Mouse (Mus musculus): ENCODE data around the gene Arid4a. TPM values are rescaled to one million over a fixed set of nuclear protein-coding genes. Genes with fewer than 3 reads are reported as not detected.

Arid4a gene
- polyA plus RNA-seq (2015; fragmentation: Nextera tagmentation; extraction: Ambion mirVana) = 24.3 and 24.8 TPM in 2 replicates

DNA sequence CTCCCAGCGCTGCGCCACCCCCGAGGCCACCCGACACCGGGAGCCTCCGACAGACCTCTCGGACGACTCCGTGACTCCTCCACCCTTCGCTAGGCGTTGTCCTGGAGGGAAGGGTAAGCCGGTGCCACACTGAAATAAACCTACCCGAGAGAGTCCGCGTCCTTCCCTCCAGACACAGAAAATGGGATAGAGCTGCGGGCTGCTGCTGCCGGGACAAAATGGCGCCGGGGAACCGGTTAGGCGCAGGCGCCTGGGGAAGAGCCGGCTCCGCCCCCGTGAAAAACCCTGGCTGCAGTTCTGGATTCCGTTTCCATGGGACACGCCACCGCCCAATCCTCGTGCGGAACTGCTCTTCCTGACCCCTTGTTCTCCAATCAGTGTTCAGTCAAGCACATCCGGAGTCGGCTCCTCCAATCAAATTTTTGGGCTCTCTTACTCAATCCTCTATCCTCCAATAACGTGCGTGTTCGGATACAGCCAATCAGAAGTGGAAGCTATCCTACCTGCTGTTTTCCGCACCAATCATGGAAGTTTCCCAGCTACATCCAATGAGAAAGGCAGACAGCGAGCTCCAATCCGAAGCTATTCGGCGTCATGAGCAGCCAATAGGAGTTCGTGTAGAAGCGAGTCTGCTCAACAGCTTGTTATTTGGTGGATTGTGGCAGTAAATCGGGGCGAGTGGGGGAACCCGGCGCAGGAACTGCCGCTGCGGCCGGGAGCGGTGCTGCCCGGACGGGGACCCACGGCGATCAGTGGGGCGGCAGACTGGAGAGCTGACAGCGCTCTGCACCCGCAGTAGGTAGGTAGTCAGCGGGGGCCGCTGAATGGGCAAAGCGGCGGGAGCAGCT is at the start of gene Arid4a:
Arid4a (plus strand) TSS at position 628 of the 848 bp plus-strand sequence.
- Histone ChIP-seq H3K36me3 (peaks cover 31% of the 10 kb centered on the region), H3K4me1 (peaks cover 40% of the 10 kb centered on the region), H3K27ac (replicated peaks) (peak within 1 kb of the TSS; percentile 99), H3K4me2 (peak within 1 kb of the TSS; percentile 83), H3K9me3 (no peaks in the 10 kb centered on the region), H3K4me3 (peak within 1 kb of the TSS; percentile 98), H3K27me3 (replicated peaks) (no peaks in the 10 kb centered on the region), H3K9ac (peak within 1 kb of the TSS; percentile 96)
- WGBS = under 1% methylated on average over 61 of the region's 61 CpGs
- peak; percentile 97 for ATAC-seq (ENCODE audit: extremely low read depth, insufficient number of reproducible peaks, low FRiP score, low TSS enrichment)

DNA sequence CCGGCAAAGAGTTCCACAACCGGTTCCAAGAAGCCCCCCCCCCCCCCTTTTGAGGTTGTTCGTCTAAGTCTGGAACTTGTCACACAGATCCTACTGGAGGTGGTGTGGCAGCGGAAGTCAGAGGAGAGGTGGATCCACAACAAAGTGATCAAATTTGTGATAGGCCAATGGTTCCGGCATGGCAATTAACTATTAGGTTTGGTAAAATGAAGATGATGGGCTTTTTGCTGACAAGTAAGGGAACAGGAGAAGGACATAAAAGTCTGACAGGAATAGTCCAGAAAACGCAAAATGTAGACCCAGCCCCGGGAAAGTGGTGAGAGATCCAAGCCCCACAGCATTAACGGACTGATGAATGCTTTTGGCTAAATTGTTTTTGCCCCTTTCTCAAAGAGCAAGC is 48.2 kb upstream of the Arid4a start:
- Histone ChIP-seq H3K27me3 (replicated peaks) (no peaks in the 10 kb centered on the region), H3K4me1 (peaks cover 7% of the 10 kb centered on the region)

DNA sequence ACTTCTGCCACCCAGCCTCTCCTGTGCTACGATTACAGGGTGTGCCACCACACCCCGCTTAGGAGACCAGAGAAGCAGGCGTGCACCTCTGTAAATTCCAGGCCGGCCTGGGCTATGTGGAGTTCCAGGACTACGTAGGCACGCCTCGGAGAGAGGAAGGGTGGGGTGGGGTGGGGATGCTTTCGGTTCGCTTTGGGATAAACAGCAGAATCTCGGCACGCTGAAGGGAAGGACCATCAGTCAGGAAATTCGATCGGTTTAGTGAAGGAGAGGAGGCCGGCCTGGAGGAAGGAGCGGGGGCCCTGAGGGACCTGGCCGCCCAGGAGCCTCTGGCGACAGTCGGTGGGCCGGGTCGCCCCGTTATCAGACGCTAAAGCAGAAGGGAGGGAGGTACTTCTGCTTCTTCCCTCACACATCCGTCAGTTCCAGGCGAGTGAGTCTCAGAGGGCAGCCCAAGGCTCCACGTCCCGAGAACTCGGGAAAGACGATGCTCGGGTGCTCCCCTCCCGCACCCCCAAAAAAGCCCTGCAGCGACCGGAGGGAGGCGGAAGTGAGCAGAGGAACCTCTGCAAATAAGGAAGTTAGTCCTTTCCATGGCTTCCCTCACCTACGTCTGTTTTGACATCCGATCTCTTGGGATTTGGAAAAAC is 47.5 kb upstream of the Arid4a start:
- peak overlapping the region; percentile 69 for H3K4me2 ChIP-seq
- H3K9ac ChIP-seq = peak overlapping the region; percentile 85
- H3K9me3 ChIP-seq = no peaks in the 10 kb centered on the region
- H3K4me1 ChIP-seq = peaks cover 7% of the 10 kb centered on the region
- peaks cover 12% of the 10 kb centered on the region for H3K36me3 ChIP-seq
- peak; percentile 76 for ATAC-seq (ENCODE audit: extremely low read depth, insufficient number of reproducible peaks, low FRiP score, low TSS enrichment)
- peak overlapping the region; percentile 94 for H3K27ac ChIP-seq (replicated peaks)
- peak overlapping the region; percentile 64 for H3K4me3 ChIP-seq
- no peaks in the 10 kb centered on the region for H3K27me3 ChIP-seq (replicated peaks)
- WGBS = under 1% methylated on average over 35 of the region's 35 CpGs

More for the DNA sequence above, 48.2 kb upstream of the Arid4a start:
- 31% methylated on average over 8 of the region's 8 CpGs for WGBS
- no peak for ATAC-seq (ENCODE audit: extremely low read depth, insufficient number of reproducible peaks, low FRiP score, low TSS enrichment)
- H3K4me2 ChIP-seq = peak overlapping the region; percentile 69
- H3K4me3 ChIP-seq = peak overlapping the region; percentile 64
- peak overlapping the region; percentile 94 for H3K27ac ChIP-seq (replicated peaks)
- H3K9ac ChIP-seq = peak overlapping the region; percentile 85
- peaks cover 18% of the 10 kb centered on the region for H3K36me3 ChIP-seq
- no peaks in the 10 kb centered on the region for H3K9me3 ChIP-seq

DNA sequence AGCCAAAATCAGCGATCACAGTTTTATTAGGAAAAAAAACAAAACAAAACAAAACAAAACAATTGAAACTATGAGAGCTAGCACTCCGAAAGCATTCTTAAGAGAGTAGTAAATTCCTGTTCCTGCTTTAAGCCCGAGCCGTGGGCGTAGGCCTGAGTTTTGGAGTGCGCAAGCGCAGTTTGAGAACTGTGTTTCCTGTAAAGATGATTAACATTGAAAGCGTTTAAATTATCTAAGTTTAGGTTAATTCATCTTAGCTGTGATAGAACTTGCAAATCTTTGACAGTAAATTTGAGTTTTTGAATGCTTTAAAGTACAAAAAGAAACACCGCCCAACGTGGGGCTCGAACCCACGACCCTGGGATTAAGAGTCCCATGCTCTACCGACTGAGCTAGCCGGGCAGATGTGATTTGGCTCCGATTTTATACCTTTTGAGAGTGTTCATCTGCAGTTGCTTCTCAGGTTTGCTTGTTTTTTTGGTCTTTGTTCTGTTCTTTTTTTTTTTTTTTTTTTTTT is 46.9 kb upstream of the Arid4a start:
- Histone ChIP-seq H3K27ac (replicated peaks) (peak overlapping the region; percentile 94), H3K4me1 (peaks cover 11% of the 10 kb centered on the region), H3K9ac (peak overlapping the region; percentile 85), H3K27me3 (replicated peaks) (no peaks in the 10 kb centered on the region), H3K4me3 (peak overlapping the region; percentile 64), H3K4me2 (peak overlapping the region; percentile 69), H3K9me3 (no peaks in the 10 kb centered on the region), H3K36me3 (peaks cover 6% of the 10 kb centered on the region)
- no peak for ATAC-seq (ENCODE audit: extremely low read depth, insufficient number of reproducible peaks, low FRiP score, low TSS enrichment)
- WGBS = under 1% methylated on average over 15 of the region's 15 CpGs

DNA sequence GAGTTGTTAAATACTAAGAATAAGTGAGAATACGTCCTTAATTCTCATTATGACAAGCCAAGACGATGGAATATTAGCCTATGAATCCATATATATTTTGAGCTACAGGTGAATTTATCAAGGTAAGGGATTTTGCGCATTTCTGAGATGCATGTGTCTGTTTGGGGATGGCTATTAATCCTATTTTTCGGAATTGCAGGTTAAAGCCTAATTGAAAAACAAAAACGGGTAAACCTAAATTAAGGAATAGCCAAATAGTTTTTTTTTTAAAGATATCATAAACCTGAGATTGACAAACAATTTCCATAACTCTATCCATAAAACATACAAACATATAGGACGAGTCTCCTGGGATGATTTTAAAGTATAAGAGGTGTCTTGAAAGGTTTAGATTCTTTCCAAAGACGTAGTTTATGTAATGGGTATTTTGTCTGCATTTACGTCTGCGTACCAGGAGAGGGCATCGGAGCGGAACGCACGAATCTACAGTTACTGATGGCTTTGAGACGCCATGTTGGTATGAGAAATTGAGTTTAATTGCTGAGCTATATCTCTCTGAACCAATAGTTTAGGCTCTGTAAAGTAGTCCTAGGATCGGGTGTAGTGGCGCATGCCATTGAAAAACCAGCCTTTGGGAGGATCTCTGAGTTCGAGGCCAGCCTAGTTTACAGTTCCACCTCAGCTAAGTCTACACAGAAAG is 46.2 kb upstream of the Arid4a start:
- no peaks in the 10 kb centered on the region; the same call in 1 of the 2 replicates for H3K36me3 ChIP-seq
- H3K4me1 ChIP-seq = peaks cover 12% of the 10 kb centered on the region
- H3K4me3 ChIP-seq = peak overlapping the region; percentile 64
- H3K9ac ChIP-seq = peak overlapping the region; percentile 69; the same call in 1 of the 2 replicates
- 7% methylated on average over 17 of the region's 17 CpGs for WGBS
- no peaks in the 10 kb centered on the region for H3K27me3 ChIP-seq (replicated peaks)
- H3K27ac ChIP-seq (replicated peaks) = peak overlapping the region; percentile 65
- H3K4me2 ChIP-seq = peak overlapping the region; percentile 68
- H3K9me3 ChIP-seq = no peaks in the 10 kb centered on the region
- ATAC-seq (ENCODE audit: extremely low read depth, insufficient number of reproducible peaks, low FRiP score, low TSS enrichment) = no peak

DNA sequence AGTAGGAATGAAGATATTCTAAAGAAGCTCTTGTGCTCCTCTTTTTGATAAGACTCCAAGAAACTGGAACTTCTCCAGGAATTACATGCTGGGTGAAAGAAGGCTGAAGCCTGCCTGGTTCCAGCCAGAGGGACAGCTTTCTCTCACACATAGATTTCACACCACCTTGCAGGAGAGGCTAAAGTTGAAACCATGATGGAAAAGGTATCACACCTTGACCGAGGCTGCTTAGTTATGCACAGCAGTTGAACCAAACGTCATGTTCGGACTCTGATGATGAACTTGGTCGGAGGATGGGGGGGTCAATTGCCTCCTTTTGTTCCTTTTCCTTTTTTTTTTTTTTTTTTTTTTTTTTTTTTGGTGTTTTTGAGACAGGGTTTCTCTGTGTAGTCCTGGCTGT is 42.0 kb upstream of the Arid4a start:
- Histone ChIP-seq H3K4me3 (peak overlapping the region; percentile 97), H3K9ac (no peak overlapping the region; the same call in 1 of the 2 replicates), H3K36me3 (peaks cover 11% of the 10 kb centered on the region), H3K27ac (replicated peaks) (peak overlapping the region; percentile 82; the same call in 1 of the 2 replicates), H3K4me1 (peaks cover 19% of the 10 kb centered on the region), H3K9me3 (no peaks in the 10 kb centered on the region), H3K27me3 (replicated peaks) (no peaks in the 10 kb centered on the region), H3K4me2 (peak overlapping the region; percentile 90)
- WGBS = 75% methylated on average over 4 of the region's 4 CpGs
- ATAC-seq (ENCODE audit: extremely low read depth, insufficient number of reproducible peaks, low FRiP score, low TSS enrichment) = no peak

DNA sequence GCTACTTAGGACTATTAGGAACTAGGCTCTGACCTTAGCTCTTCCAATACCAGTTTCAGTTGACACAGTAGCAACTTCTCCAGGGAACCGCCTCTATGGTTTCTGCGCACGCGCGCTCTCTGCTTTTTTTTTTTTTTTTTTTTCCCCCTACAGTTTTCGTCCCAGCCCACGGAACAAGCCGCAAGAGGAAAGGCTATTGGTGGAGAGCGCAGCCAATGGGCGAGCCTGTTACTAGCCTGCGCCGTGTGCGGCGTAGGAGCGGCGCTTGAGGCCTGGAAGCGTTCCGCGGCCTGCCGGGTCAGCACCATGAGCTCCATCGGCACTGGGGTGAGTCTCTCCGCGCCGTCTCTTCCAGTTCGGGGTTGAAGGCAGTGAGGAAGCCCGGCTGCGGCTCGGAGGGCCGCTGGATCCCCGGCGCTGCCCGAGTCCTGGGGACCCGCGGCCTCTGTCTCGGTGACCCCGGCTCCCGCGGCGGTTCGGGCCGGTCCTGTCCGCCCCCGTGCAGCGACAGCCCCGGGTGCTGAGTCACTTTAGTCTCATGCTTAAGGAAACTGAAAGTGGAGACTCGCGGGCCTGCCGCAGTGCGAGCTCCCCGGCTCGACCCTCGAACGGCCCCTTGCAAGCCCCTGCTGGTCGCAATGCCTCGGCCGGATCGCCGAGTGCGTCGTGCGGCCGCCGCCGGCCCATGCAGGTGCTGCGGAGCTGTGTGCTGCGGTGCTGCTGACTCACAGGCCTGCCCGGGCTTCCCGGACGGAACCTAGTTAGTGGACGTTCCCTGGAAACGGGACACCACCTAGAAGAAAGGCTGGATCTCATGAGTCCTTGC is 41.1 kb upstream of the Arid4a start, which contains the start of gene Psma3:
Psma3 (plus strand) TSS at position 181 of the 826 bp plus-strand sequence.
- Histone ChIP-seq H3K9me3 (no peaks in the 10 kb centered on the region), H3K27ac (replicated peaks) (peak within 1 kb of the TSS; percentile 98), H3K27me3 (replicated peaks) (no peaks in the 10 kb centered on the region), H3K4me2 (peak within 1 kb of the TSS; percentile 90), H3K9ac (peak within 1 kb of the TSS; percentile 98), H3K4me3 (peak within 1 kb of the TSS; percentile 97), H3K36me3 (peaks cover 19% of the 10 kb centered on the region), H3K4me1 (peaks cover 19% of the 10 kb centered on the region)
- WGBS = under 1% methylated on average over 71 of the region's 71 CpGs
- peak; percentile 98 for ATAC-seq (ENCODE audit: extremely low read depth, insufficient number of reproducible peaks, low FRiP score, low TSS enrichment)

DNA sequence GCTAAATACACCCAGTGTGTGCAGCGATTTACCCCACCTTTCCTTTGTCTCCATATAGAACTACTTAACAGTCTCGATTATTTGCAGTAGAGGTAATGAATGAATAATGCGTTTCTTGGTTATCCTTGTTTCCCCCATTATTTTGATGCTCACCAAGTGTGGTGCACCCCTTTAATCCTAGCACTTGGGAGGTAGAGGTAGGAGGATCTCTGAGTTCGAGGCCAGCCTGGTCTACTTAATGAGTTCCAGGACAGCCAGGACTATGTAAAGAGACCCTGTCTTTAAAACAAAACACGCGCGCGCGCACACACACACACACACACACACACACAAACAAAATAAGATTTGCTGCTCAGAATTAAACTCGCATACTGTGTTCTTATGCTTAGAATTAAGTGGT is 40.4 kb upstream of the Arid4a start:
- Histone ChIP-seq H3K27me3 (replicated peaks) (no peaks in the 10 kb centered on the region), H3K4me3 (peak overlapping the region; percentile 97), H3K27ac (replicated peaks) (peak overlapping the region; percentile 98), H3K9me3 (no peaks in the 10 kb centered on the region), H3K4me1 (peaks cover 19% of the 10 kb centered on the region), H3K9ac (peak overlapping the region; percentile 98), H3K36me3 (peaks cover 26% of the 10 kb centered on the region), H3K4me2 (peak overlapping the region; percentile 90)
- 15% methylated on average over 10 of the region's 10 CpGs for WGBS
- no peak for ATAC-seq (ENCODE audit: extremely low read depth, insufficient number of reproducible peaks, low FRiP score, low TSS enrichment)

DNA sequence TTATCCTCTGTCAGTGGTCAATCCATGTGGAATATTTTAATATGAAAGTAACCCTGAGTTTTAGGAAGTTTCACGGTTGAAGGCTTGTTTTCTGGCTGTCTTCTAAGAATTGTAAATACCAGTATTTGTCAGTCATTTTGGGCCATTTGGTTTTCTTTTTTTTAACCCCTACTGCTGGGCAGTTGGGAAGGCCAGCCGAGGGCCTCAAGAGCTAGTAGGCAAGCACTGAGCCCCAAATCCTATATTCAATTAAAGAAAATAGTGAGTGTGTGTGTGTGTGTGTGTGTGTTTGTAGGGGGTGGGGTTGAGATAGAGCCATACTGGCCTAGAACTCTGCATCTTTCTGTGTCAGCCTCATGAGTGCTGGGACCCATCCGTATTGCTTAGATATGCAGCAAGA is 39.9 kb upstream of the Arid4a start:
- peak overlapping the region; percentile 97 for H3K4me3 ChIP-seq
- peak overlapping the region; percentile 90 for H3K4me2 ChIP-seq
- peak overlapping the region; percentile 98 for H3K9ac ChIP-seq
- no peaks in the 10 kb centered on the region for H3K27me3 ChIP-seq (replicated peaks)
- 56% methylated on average over 3 of the region's 3 CpGs for WGBS
- peaks cover 19% of the 10 kb centered on the region for H3K4me1 ChIP-seq
- ATAC-seq (ENCODE audit: extremely low read depth, insufficient number of reproducible peaks, low FRiP score, low TSS enrichment) = no peak
- no peaks in the 10 kb centered on the region for H3K9me3 ChIP-seq
- H3K27ac ChIP-seq (replicated peaks) = peak overlapping the region; percentile 98; the same call in 1 of the 2 replicates
- H3K36me3 ChIP-seq = peaks cover 31% of the 10 kb centered on the region

DNA sequence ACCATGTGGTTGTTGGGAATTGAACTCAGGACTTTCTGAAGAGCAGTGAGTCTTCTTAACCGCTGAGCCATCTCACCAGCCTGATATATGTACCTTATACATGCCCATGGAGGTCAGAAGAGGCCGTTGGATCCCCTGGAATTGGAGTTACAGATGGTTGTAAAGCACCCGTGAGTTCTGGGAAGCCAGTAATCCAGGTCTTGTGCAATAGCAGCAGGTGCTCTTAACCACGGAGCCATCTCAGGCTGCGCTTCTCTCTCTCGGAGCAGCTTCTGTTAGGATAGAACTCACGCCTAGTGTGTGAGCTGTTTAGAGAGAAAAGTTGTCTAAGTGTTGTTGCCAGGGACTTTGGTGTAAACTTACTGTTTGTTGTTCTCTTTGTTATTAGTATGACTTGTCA is 37.4 kb upstream of the Arid4a start:
- Histone ChIP-seq H3K27ac (replicated peaks) (no peak overlapping the region), H3K4me1 (peaks cover 19% of the 10 kb centered on the region), H3K9me3 (no peaks in the 10 kb centered on the region), H3K9ac (no peak overlapping the region), H3K4me2 (no peak overlapping the region), H3K36me3 (peaks cover 50% of the 10 kb centered on the region), H3K4me3 (no peak overlapping the region), H3K27me3 (replicated peaks) (no peaks in the 10 kb centered on the region)
- 88% methylated on average over 7 of the region's 7 CpGs for WGBS
- no peak for ATAC-seq (ENCODE audit: extremely low read depth, insufficient number of reproducible peaks, low FRiP score, low TSS enrichment)
